Mouse (Mus musculus) right cerebral cortex, postnatal 25 days (tissue): ENCODE measurements around the gene Chmp4b.

Experiments
- DNase-seq: peaks from one replicate; pipeline ENCODE4 v3.0.0; 2022

Gene Chmp4b

GRCm38 (mm10) chr2:154684901-154685470 lies 33.5 kb downstream of the Chmp4b start:
- no peak for DNase-seq

GRCm38 (mm10) chr2:154685772-154686171 lies 34.3 kb downstream of the Chmp4b start:
- DNase-seq: no peak

GRCm38 (mm10) chr2:154686819-154687218 lies 35.3 kb downstream of the Chmp4b start:
- DNase-seq: no peak

GRCm38 (mm10) chr2:154689391-154689790 lies 37.9 kb downstream of the Chmp4b start:
- no peak for DNase-seq

GRCm38 (mm10) chr2:154690959-154691358 lies 39.5 kb downstream of the Chmp4b start:
- DNase-seq: no peak

GRCm38 (mm10) chr2:154693186-154693940 lies 41.9 kb downstream of the Chmp4b start:
- no peak for DNase-seq

GRCm38 (mm10) chr2:154693941-154694256 lies 42.4 kb downstream of the Chmp4b start:
- no peak for DNase-seq

- DNase-seq: no peak
Observed at GRCm38 (mm10) chr2:154695690-154696089, 44.2 kb downstream of the Chmp4b start.

- no peak for DNase-seq
Observed at GRCm38 (mm10) chr2:154696660-154697059, 45.2 kb downstream of the Chmp4b start.

GRCm38 (mm10) chr2:154699360-154699759 lies 47.9 kb downstream of the Chmp4b start:
- DNase-seq: no peak

GRCm38 (mm10) chr2:154700177-154700576 lies 48.7 kb downstream of the Chmp4b start:
- DNase-seq: no peak

- peak; percentile 54 for DNase-seq
Observed at GRCm38 (mm10) chr2:154702637-154703315, 51.3 kb downstream of the Chmp4b start.

- DNase-seq: no peak
Observed at GRCm38 (mm10) chr2:154706526-154707280, 55.2 kb downstream of the Chmp4b start.

- no peak for DNase-seq
Observed at GRCm38 (mm10) chr2:154707284-154707683, 55.8 kb downstream of the Chmp4b start.

- DNase-seq: no peak
Observed at GRCm38 (mm10) chr2:154707830-154708385, 56.4 kb downstream of the Chmp4b start.

- DNase-seq: no peak
Observed at GRCm38 (mm10) chr2:154711701-154712100, 60.2 kb downstream of the Chmp4b start.

GRCm38 (mm10) chr2:154712271-154712677 lies 60.8 kb downstream of the Chmp4b start:
- peak; percentile 31 for DNase-seq

- no peak for DNase-seq
Observed at GRCm38 (mm10) chr2:154713083-154713482, 61.6 kb downstream of the Chmp4b start.

- no peak for DNase-seq
Observed at GRCm38 (mm10) chr2:154713964-154714363, 62.5 kb downstream of the Chmp4b start.

- no peak for DNase-seq
Observed at GRCm38 (mm10) chr2:154716586-154716985, 65.1 kb downstream of the Chmp4b start.

- DNase-seq: no peak
Observed at GRCm38 (mm10) chr2:154717081-154717480, 65.6 kb downstream of the Chmp4b start.

GRCm38 (mm10) chr2:154718855-154719556 lies 67.5 kb downstream of the Chmp4b start:
- no peak for DNase-seq
